Mouse (Mus musculus) E14TG2a.4 (cell line): ENCODE measurements around the gene Cdh6.

ENCODE experiments used
- CTCF ChIP-seq: conservative IDR thresholded peaks from 2 replicates; pipeline ENCODE4 v1.5.1; 2014; ENCODE audit warnings: low read length
- NANOG ChIP-seq: IDR thresholded peaks from 2 replicates; pipeline ENCODE4 v1.6.1; 2014; ENCODE audit warnings: borderline replicate concordance, low read length, mixed read lengths
- POU5F1 ChIP-seq: IDR thresholded peaks from 2 replicates; pipeline ENCODE4 v1.6.1; 2014; ENCODE audit warnings: low read length, borderline replicate concordance

DNA sequence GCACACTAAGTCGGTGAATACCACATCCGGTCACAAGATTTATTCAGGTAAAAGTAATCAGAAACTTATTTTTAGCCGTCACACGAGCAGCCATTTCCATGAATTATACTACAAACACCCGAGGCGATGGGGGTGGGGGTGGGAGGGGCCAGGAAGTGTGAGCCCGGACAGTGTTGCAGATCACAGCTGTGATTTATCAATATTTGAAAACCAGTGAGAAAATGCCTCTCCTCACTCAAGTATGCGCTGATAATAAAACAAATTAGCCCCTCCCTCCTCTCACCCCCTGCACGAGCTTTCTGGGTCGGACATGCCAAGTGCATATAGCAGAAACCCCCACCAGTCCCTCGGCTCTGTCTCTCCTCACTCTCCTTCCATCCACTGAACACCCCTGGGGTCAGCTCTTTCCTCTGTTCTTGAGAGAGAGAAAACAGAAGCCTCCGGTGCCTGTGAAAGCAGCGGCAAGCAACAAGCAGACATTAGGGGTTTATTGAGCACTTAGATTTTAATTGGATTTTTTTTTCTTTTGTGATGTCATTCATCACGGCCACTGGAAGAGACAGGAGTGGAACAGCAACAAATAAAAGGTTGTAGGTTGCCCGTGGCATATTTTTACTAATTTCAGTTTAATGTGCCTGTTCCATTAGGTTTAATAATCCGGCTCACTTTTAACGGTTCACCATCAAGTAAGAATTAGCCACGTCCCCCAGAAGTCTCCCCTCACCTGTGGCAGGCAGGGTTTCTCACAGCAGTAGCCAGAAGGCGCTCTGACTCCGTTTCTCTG, 105.9 kb downstream of the Cdh6 start:
- TF ChIP-seq CTCF (no peak), POU5F1 (no peak), NANOG (no peak)
